8 mouse cellular contexts compared by ENCODE assay signal in the genomic region with DNA sequence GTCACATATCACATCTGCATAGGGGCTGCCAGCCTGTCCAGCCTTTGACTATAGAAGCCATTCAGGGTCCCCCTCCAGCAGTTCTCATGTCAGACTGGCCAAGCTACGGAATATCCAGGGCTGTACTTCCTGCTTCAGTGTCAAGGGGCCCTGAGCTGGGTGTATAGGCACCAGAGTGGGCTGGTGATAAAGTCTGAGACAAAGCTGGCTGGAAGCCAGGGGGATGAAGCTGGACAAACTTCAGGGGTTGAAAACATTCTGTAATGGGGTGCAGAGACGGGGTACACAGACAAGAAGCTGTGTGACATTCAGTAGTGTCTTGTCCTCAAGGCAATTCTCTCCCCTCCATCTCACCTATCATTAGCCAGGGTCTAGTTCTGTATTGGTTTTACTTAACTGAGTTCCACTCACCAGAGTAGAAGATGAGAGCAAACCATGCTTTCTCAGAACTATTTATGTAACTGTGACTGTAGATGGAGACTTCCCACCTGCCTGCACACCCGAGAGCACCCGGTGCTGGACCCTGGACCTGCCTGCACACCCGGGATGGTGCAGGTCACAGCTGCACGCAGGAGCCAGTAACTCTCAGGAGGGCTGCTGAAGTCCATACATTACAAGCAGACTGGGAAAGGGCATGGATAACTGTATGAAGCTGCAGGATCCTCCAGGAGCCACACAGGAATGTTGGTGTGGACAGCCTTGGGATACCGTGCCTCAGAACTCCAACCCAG. TPM values are rescaled to one million over a fixed set of nuclear protein-coding genes. Genes with fewer than 3 reads are reported as not detected.
A peak's percentile ranks its signal among the peaks of the same experiment; 100 is the strongest.
DNase-seq lines count a peak whose midpoint lies in the region; ATAC-seq lines count a peak whose summit lies in the region.

No protein-coding gene starts in this region.

- H3K4me3 ChIP-seq in neural tube, embryonic 13.5 days: no peak overlapping the region

- H3K4me2 ChIP-seq in neural tube, embryonic 13.5 days: peak overlapping the region; percentile 74

- H3K9ac ChIP-seq in neural tube, embryonic 13.5 days: 0 out of 2 replicates have a peak overlapping the region, but pooled peaks have one; percentile 8

- H3K9me3 ChIP-seq in neural tube, embryonic 13.5 days: no peaks in the 10 kb centered on the region

- 78% methylated on average over 7 of the region's 7 CpGs for WGBS in neural tube, embryonic 13.5 days

- H3K36me3 ChIP-seq in neural tube, embryonic 13.5 days: no peaks in the 10 kb centered on the region

- H3K27ac ChIP-seq in neural tube, embryonic 13.5 days (replicated peaks): no peak overlapping the region

- no peak for ATAC-seq in CD4-positive, CD25-positive, alpha-beta regulatory T cell, adult 4 months
- ATAC-seq in neural tube, embryonic 13.5 days (ENCODE audit: low read depth): no peak

- peaks cover 21% of the 10 kb centered on the region for H3K27me3 ChIP-seq in neural tube, embryonic 13.5 days

- peaks cover 16% of the 10 kb centered on the region for H3K4me1 ChIP-seq in neural tube, embryonic 13.5 days (replicated peaks)

- peak; percentile 42 for DNase-seq in CD4-positive, CD25-positive, alpha-beta regulatory T cell, adult 2 months (ENCODE audit: low read depth, low spot score)
- no peak for DNase-seq in neural tube, embryonic 10.5 days (ENCODE audit: extremely low spot score, low spot score)
- DNase-seq in liver: peak; percentile 46
- peak; percentile 40 for DNase-seq in thymus, postnatal 14 days
- no peak for DNase-seq in frontal cortex, postnatal 10 days (ENCODE audit: low spot score in 2 of 2)
- DNase-seq in gastrocnemius, postnatal 25 days: no peak

RNA-seq across cellular contexts. Expression of gene Irgm1, which starts 1.9 kb away (rescaled TPM):
- polyA plus RNA-seq in CD4-positive, CD25-positive, alpha-beta regulatory T cell, adult 4 months (2017; shearing (Covaris generic)): 100 to 1,000 TPM; 189 to 229 TPM
- polyA plus RNA-seq in neural tube, embryonic 13.5 days (2015; fragmentation: Nextera tagmentation; extraction: Ambion mirVana): 3.2 TPM in 2 replicates
- 10 to 100 TPM in 1 of 2 experiments, 1 to 10 TPM in 1; 9.0 to 11.1 TPM for total RNA-seq in gastrocnemius, postnatal 25 days (2021)

RNA-seq across cellular contexts. Expression of gene Gm5431, which starts 32.5 kb away (rescaled TPM):
- polyA plus RNA-seq in CD4-positive, CD25-positive, alpha-beta regulatory T cell, adult 4 months (2017; shearing (Covaris generic)): 1 to 10 TPM in 1 of 2 experiments, under 1 TPM in 1; 0.39 to 1.1 TPM
- polyA plus RNA-seq in neural tube, embryonic 13.5 days (2015; fragmentation: Nextera tagmentation; extraction: Ambion mirVana): 0.18 and 0.34 TPM in 2 replicates
- total RNA-seq in gastrocnemius, postnatal 25 days (2021): under 1 TPM; 0.21 to 0.36 TPM

RNA-seq across cellular contexts. Expression of gene Gm12184, which starts 43.1 kb away (rescaled TPM):
- 1 to 10 TPM in 1 of 2 experiments, under 1 TPM in 1; 0.92 to 4.1 TPM for polyA plus RNA-seq in CD4-positive, CD25-positive, alpha-beta regulatory T cell, adult 4 months (2017; shearing (Covaris generic))
- polyA plus RNA-seq in neural tube, embryonic 13.5 days (2015; fragmentation: Nextera tagmentation; extraction: Ambion mirVana): 3.2 and 4.3 TPM in 2 replicates
- 1 to 10 TPM in 1 of 2 experiments, under 1 TPM in 1; 0.67 to 3.2 TPM for total RNA-seq in gastrocnemius, postnatal 25 days (2021)

RNA-seq across cellular contexts. Expression of gene Trim7, which starts 43.6 kb away (rescaled TPM):
- polyA plus RNA-seq in CD4-positive, CD25-positive, alpha-beta regulatory T cell, adult 4 months (2017; shearing (Covaris generic)): 1 to 10 TPM in 1 of 2 experiments, under 1 TPM in 1; 0.77 to 2.1 TPM
- polyA plus RNA-seq in neural tube, embryonic 13.5 days (2015; fragmentation: Nextera tagmentation; extraction: Ambion mirVana): 1.2 TPM in 2 replicates
- total RNA-seq in gastrocnemius, postnatal 25 days (2021): 10 to 100 TPM; 57.3 to 57.9 TPM

RNA-seq across cellular contexts. Expression of gene Trim41, which starts 52.4 kb away (rescaled TPM):
- 1 to 10 TPM; 2.0 to 3.7 TPM for polyA plus RNA-seq in CD4-positive, CD25-positive, alpha-beta regulatory T cell, adult 4 months (2017; shearing (Covaris generic))
- polyA plus RNA-seq in neural tube, embryonic 13.5 days (2015; fragmentation: Nextera tagmentation; extraction: Ambion mirVana): 6.2 and 6.9 TPM in 2 replicates
- total RNA-seq in gastrocnemius, postnatal 25 days (2021): 10 to 100 TPM; 15.5 to 19.3 TPM

Comparison
In these comparisons a context has a peak if more than half of its experiments do, and no peak if none do; other contexts are left out.
1. DNase-seq: peak in CD4-positive, CD25-positive, alpha-beta regulatory T cell, adult 2 months (single experiment), liver (single experiment) and thymus, postnatal 14 days (single experiment); none in neural tube, embryonic 10.5 days (single experiment), frontal cortex, postnatal 10 days (0 of 2) and gastrocnemius, postnatal 25 days (single experiment).
2. RNA of gene Irgm1, which starts 1.9 kb away (polyA plus RNA-seq): 189 to 229 TPM in CD4-positive, CD25-positive, alpha-beta regulatory T cell, adult 4 months; 3.2 TPM in neural tube, embryonic 13.5 days; every median in the first group is over 10 times any median in the second.